Mouse (Mus musculus) forebrain, embryonic 16.5 days (tissue): ENCODE results near the gene Fhod1. TPM values are rescaled to one million over a fixed set of nuclear protein-coding genes. Genes with fewer than 3 reads are reported as not detected.
A peak's percentile ranks its signal among the peaks of the same experiment; 100 is the strongest.

Experiments
- ATAC-seq: fragments of 200-750 bp; cut with Nextera tagmentation; 2 replicates; pipeline ENCODE4 v1.8.0; 2017; ENCODE audit warnings: mild to moderate bottlenecking, moderate library complexity
- H3K27ac ChIP-seq: fragments of 300-500 bp; sonication (generic); 2 replicates; pipeline ENCODE4 v1.5.1; 2014; ENCODE audit warnings: low read length, control low read depth
- H3K27me3 ChIP-seq: fragments of 300-500 bp; sonication (generic); replicated peaks from 2 replicates; pipeline ENCODE4 v1.6.1; 2014; ENCODE audit warnings: low read length; ENCODE audit not compliant: control insufficient read depth, insufficient read depth
- H3K36me3 ChIP-seq: fragments of 300-500 bp; sonication (generic); 2 replicates; pipeline ENCODE4 v1.6.1; 2014; ENCODE audit not compliant: control insufficient read depth, insufficient read depth
- H3K4me1 ChIP-seq: fragments of 300-500 bp; sonication (generic); replicated peaks from 2 replicates; pipeline ENCODE4 v1.6.1; 2014; ENCODE audit warnings: low read length; ENCODE audit not compliant: control insufficient read depth, insufficient read depth
- H3K4me2 ChIP-seq: fragments of 300-500 bp; sonication (generic); 2 replicates; pipeline ENCODE4 v1.6.1; 2014; ENCODE audit warnings: mild to moderate bottlenecking, low read length, control low read depth
- H3K4me3 ChIP-seq: fragments of 300-500 bp; sonication (generic); replicated peaks from 2 replicates; pipeline ENCODE4 v1.5.1; 2014; ENCODE audit warnings: mild to moderate bottlenecking, low read length, control low read depth
- H3K9ac ChIP-seq: fragments of 300-500 bp; sonication (generic); replicated peaks from 2 replicates; pipeline ENCODE4 v1.6.1; 2014; ENCODE audit warnings: low read depth, low read length, control low read depth
- H3K9me3 ChIP-seq: fragments of 300-500 bp; sonication (generic); 2 replicates; pipeline ENCODE4 v1.6.1; 2016; ENCODE audit warnings: low read length; ENCODE audit not compliant: control insufficient read depth
- WGBS: fragments of 180-500 bp; shearing (Covaris S2); extraction: QIAGEN DNeasy Blood & Tissue Kit; methylation state at CpG from one replicate; pipeline ENCODE4 v1.1.7; 2014; 5-methylcytosine and 5-hydroxymethylcytosine counted together
- polyA plus RNA-seq: library from polyadenylated mRNA; unstranded; fragments of >200 nt; fragmentation: Nextera tagmentation; extraction: Ambion mirVana; gene quantifications from 2 replicates; pipeline ENCODE4 v1.2.1, GENCODE M21; 2015

The Fhod1 gene
- polyA plus RNA-seq, 1 experiment from 2014 or later = 0.43 TPM

DNA sequence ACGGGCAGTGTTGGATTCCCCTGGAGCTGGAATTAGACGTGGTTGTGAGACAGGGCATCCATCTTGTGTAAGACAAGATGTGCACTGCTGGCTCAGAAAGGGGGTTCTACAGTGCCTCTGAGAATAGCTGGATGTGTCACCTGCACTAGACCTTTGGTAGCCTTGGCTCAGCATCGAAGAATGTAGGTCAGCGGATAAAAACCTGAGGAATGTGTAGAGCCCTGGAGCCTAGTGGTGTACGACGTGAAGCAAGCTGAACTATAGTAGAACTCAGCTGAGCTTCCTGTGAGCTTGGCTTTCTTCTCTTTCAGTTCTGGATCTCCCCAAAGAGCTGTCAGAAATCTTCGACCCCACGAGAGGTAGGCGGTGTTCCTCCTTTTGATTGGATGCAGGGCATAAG is 43.9 kb downstream of the Fhod1 start:
- H3K9me3 ChIP-seq = no peaks in the 10 kb centered on the region
- no peak overlapping the region for H3K27ac ChIP-seq
- no peak for ATAC-seq
- 86% methylated on average over 9 of the region's 9 CpGs for WGBS
- no peak overlapping the region for H3K4me3 ChIP-seq
- H3K9ac ChIP-seq = no peak overlapping the region
- no peaks in the 10 kb centered on the region for H3K27me3 ChIP-seq
- peaks cover 15% of the 10 kb centered on the region for H3K4me1 ChIP-seq
- no peak overlapping the region for H3K4me2 ChIP-seq
- H3K36me3 ChIP-seq = peaks cover 37% of the 10 kb centered on the region

DNA sequence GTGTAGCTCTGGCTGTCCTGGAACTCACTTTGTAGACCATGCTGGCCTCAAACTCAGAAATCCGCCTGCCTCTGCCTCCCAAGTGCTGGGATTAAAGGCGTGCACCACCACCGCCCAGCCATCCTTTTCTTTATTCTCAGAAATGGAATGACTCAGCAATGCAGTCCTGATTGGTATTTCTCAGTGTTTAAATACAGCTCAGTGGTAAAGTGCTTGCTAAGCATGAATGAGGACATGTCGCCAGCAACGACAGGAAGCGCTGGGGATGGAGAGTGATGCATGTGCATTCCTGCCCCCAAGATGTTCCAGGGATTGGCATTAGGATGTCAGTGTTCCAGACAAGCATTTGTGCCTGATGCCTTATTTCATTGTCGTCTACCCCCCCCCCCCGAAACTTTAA is 44.4 kb downstream of the Fhod1 start:
- Histone ChIP-seq H3K9me3 (no peaks in the 10 kb centered on the region), H3K4me2 (no peak overlapping the region), H3K9ac (no peak overlapping the region), H3K4me1 (peaks cover 20% of the 10 kb centered on the region), H3K27ac (no peak overlapping the region), H3K27me3 (no peaks in the 10 kb centered on the region), H3K4me3 (no peak overlapping the region), H3K36me3 (peaks cover 37% of the 10 kb centered on the region)
- ATAC-seq = no peak
- WGBS = 87% methylated on average over 8 of the region's 8 CpGs

GRCm38 (mm10) chr8:105299962-105300361 is 47.8 kb downstream of the Fhod1 start:
- WGBS = 96% methylated on average over 8 of the region's 8 CpGs
- Histone ChIP-seq H3K9ac (no peak overlapping the region), H3K4me2 (no peak overlapping the region), H3K27me3 (no peaks in the 10 kb centered on the region), H3K4me3 (no peak overlapping the region), H3K4me1 (peaks cover 20% of the 10 kb centered on the region), H3K36me3 (peaks cover 29% of the 10 kb centered on the region), H3K9me3 (no peaks in the 10 kb centered on the region), H3K27ac (no peak overlapping the region)
- no peak for ATAC-seq

- Histone ChIP-seq H3K4me3 (peak overlapping the region; percentile 89), H3K27ac (no peak overlapping the region), H3K4me2 (peak overlapping the region; percentile 89), H3K36me3 (peaks cover 25% of the 10 kb centered on the region), H3K27me3 (no peaks in the 10 kb centered on the region), H3K9me3 (no peaks in the 10 kb centered on the region), H3K9ac (peak overlapping the region; percentile 88), H3K4me1 (peaks cover 20% of the 10 kb centered on the region)
- 64% methylated on average over 18 of the region's 18 CpGs for WGBS
- no peak for ATAC-seq
Observed at GRCm38 (mm10) chr8:105298351-105299252, 49.2 kb downstream of the Fhod1 start.

- H3K27ac ChIP-seq = peak within 1 kb of the TSS; percentile 54; the same call in 1 of the 2 replicates
- H3K4me3 ChIP-seq = peak within 1 kb of the TSS; percentile 89
- peaks cover 20% of the 10 kb centered on the region for H3K4me1 ChIP-seq
- H3K9ac ChIP-seq = peak within 1 kb of the TSS; percentile 88
- H3K9me3 ChIP-seq = no peaks in the 10 kb centered on the region
- ATAC-seq = peak; percentile 95
- H3K27me3 ChIP-seq = no peaks in the 10 kb centered on the region
- H3K36me3 ChIP-seq = peaks cover 21% of the 10 kb centered on the region
- WGBS = under 1% methylated on average over 56 of the region's 58 CpGs
- peak within 1 kb of the TSS; percentile 89 for H3K4me2 ChIP-seq
Observed at GRCm38 (mm10) chr8:105297511-105298192, 50.1 kb downstream of the Fhod1 start, which contains the start of gene E2f4. E2f4 (plus strand) TSS chr8:105297663.

DNA sequence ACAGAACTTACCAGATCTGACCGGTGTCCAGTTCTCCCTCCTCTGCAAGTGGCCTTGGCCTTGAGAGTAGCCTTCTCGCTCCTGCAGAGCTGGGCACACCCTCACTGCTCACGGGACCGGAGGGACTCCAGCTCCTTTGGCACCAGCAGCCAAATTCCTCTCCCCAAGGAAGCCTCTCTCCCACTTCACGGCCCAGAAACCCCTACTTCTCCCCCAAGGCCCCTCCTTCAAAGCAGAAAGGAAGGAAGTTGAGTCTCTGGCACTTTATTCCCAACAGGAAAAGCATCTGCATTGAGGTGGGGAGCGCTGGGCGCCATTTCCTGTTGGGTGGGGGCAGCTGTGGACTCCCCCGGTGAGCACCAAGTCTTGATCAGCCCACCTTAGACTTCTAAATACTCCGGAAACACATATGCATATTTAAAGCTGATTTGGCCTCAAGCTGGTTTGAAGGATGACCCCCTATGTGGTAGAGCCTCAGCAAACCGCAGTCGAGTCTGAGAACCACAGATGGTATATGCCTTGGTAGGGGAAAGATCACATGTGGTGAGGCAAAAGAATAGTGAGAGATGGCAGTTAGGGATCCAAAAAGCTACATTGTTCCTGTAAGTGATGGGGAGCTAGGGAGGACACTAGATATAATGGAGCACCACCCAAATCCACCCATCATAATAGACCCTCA is 51.7 kb downstream of the Fhod1 start, which contains the start of gene Exoc3l:
Gene Exoc3l, minus strand, starts transcription at position 207 of the 679 bp plus-strand sequence.
- 76% methylated on average over 11 of the region's 11 CpGs for WGBS
- Histone ChIP-seq H3K9ac (no peak within 1 kb of the TSS), H3K27me3 (no peaks in the 10 kb centered on the region), H3K4me2 (peak within 1 kb of the TSS; percentile 89), H3K36me3 (peaks cover 9% of the 10 kb centered on the region), H3K4me1 (peaks cover 20% of the 10 kb centered on the region), H3K4me3 (no peak within 1 kb of the TSS; the same call in 1 of the 2 replicates), H3K9me3 (no peaks in the 10 kb centered on the region), H3K27ac (no peak within 1 kb of the TSS)
- ATAC-seq = no peak

DNA sequence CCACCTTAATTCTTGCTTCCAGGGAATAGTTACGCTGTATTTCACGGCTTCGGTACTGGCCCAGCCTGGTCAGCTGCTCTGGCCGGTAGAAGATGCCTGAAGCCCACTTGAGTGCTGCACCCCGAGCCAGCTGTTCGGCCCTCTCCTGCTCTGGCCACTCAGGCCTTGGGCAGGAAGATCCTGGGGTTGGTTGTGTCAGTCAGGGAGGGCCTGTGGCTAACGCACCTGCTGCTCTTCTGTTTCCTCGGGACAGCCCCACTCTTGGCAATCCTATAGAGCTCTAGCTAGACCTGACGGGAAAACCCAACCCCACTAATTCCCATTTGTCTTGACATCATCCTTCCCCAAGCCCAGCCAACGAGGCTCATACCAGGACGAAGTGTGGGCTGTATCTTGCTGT is 52.5 kb downstream of the Fhod1 start:
- Histone ChIP-seq H3K27ac (no peak overlapping the region), H3K27me3 (no peaks in the 10 kb centered on the region), H3K4me1 (peaks cover 27% of the 10 kb centered on the region), H3K9me3 (no peaks in the 10 kb centered on the region), H3K36me3 (peaks cover 6% of the 10 kb centered on the region), H3K4me3 (no peak overlapping the region), H3K4me2 (no peak overlapping the region), H3K9ac (no peak overlapping the region)
- ATAC-seq = no peak
- WGBS = 74% methylated on average over 11 of the region's 11 CpGs

- Histone ChIP-seq H3K36me3 (peaks cover 1% of the 10 kb centered on the region), H3K9me3 (no peaks in the 10 kb centered on the region), H3K4me3 (no peak overlapping the region), H3K4me2 (no peak overlapping the region), H3K27me3 (no peaks in the 10 kb centered on the region), H3K27ac (no peak overlapping the region), H3K9ac (no peak overlapping the region), H3K4me1 (peaks cover 32% of the 10 kb centered on the region)
- ATAC-seq = no peak
- WGBS = 65% methylated on average over 9 of the region's 9 CpGs
Observed at GRCm38 (mm10) chr8:105294776-105295175, 53.0 kb downstream of the Fhod1 start.

GRCm38 (mm10) chr8:105293405-105293804 is 54.3 kb downstream of the Fhod1 start:
- Histone ChIP-seq H3K9me3 (no peaks in the 10 kb centered on the region), H3K4me3 (no peak overlapping the region), H3K27ac (no peak overlapping the region), H3K27me3 (no peaks in the 10 kb centered on the region), H3K36me3 (no peaks in the 10 kb centered on the region), H3K4me1 (peaks cover 26% of the 10 kb centered on the region), H3K9ac (no peak overlapping the region), H3K4me2 (no peak overlapping the region)
- ATAC-seq = no peak
- 69% methylated on average over 19 of the region's 19 CpGs for WGBS
